Mouse (Mus musculus) gastrocnemius, adult 18-20 months (tissue): ENCODE results near the gene Tmem135. TPM values are rescaled to one million over a fixed set of nuclear protein-coding genes. Genes with fewer than 3 reads are reported as not detected.

Experiments
- DNase-seq: peaks from one replicate; pipeline ENCODE4 v3.0.0; 2021; ENCODE audit warnings: low spot score
- microRNA-seq: library from miRNA; unstranded; fragments of <30 nt; microRNA quantifications from one replicate; pipeline ENCODE4 v1.2.0, GENCODE M21; 2021
- total RNA-seq, 2 experiments: library from RNA; stranded (reverse); gene quantifications; 2 replicates each; pipeline ENCODE4 v1.2.3; 2021

Gene Tmem135
- total RNA-seq, 2 experiments from 2014 or later = 16.4 to 17.1 TPM

GRCm38 (mm10) chr7:89115633-89116032, 288.4 kb downstream of the Tmem135 start:
- DNase-seq = no peak

- no peak for DNase-seq
Measured at GRCm38 (mm10) chr7:89106421-89106820, 297.6 kb downstream of the Tmem135 start.

- peak; percentile 78 for DNase-seq
Measured at GRCm38 (mm10) chr7:89099756-89100155, 304.3 kb downstream of the Tmem135 start.

Small RNA genes within 50 kb of the gene (microRNA-seq; reads per million reads assigned to microRNA genes)
- gene Gm22171 (not detected), gene Gm24659 (not detected)

Other genes with a start within 250 kb of the Tmem135 start
- 10 to 100 TPM; 19.9 to 33.3 TPM for gene Fzd4, start 133 bp upstream of the Tmem135 start, total RNA-seq
- 10 to 100 TPM; 59.0 to 63.7 TPM for gene Prss23, start 123.0 kb upstream of the Tmem135 start, total RNA-seq
- gene Me3, start 228.2 kb upstream of the Tmem135 start, total RNA-seq = 100 to 1,000 TPM; 109 to 122 TPM